In genomic region chr11:69366157-69366854, GRCm38 (mm10) we compare ENCODE assay signal across 8 mouse cellular contexts. TPM values are rescaled to one million over a fixed set of nuclear protein-coding genes. Genes with fewer than 3 reads are reported as not detected.
DNase-seq lines count a peak whose midpoint lies in the region; ATAC-seq and TF ChIP-seq lines count a peak whose summit lies in the region.

No protein-coding gene starts in this region.

- intact Hi-C loops in gastrocnemius, adult 2 months (cut with DNase I): no loop called here
- intact Hi-C loops in left cerebral cortex, adult 2 months (cut with DNase I): loop anchor here (1.0 to 2.0 kb wide), 2 partner anchors 26 to 44 kb away; partner anchors contain the start of genes Cntrob, Rnf227 and Trappc1

- H3K9ac ChIP-seq in hindbrain, postnatal 0 days (replicated peaks; ENCODE audit: low read length): peak overlapping the region; percentile 99

- peak overlapping the region; percentile 93 for H3K4me2 ChIP-seq in hindbrain, postnatal 0 days (ENCODE audit: low read depth, low read length)

- H3K36me3 ChIP-seq in hindbrain, postnatal 0 days (ENCODE audit: insufficient read depth, low read length): peaks cover 7% of the 10 kb centered on the region; the same call in 1 of the 2 replicates

- 1% methylated on average over 26 of the region's 26 CpGs for WGBS in hindbrain, postnatal 0 days

- H3K4me3 ChIP-seq in gastrocnemius, adult 2 months: peak overlapping the region; percentile 89
- H3K4me3 ChIP-seq in hindbrain, postnatal 0 days (ENCODE audit: low read length): peak overlapping the region; percentile 79
- H3K4me3 ChIP-seq in left cerebral cortex, adult 2 months: peak overlapping the region; percentile 91

- ATAC-seq in common myeloid progenitor, adult 5-6 weeks (replicated peaks; ENCODE audit: low read depth, poor library complexity, severe bottlenecking): peak; percentile 75
- ATAC-seq in hindbrain, postnatal 0 days: peak; percentile 81
- peak; percentile 78 for ATAC-seq in megakaryocyte, adult 5-6 weeks (ENCODE audit: poor library complexity, severe bottlenecking)

- no peaks in the 10 kb centered on the region for H3K9me3 ChIP-seq in hindbrain, postnatal 0 days (ENCODE audit: low read length)

- peak; percentile 78 for DNase-seq in R1 (ENCODE audit: low read depth, low spot score)
- DNase-seq in gastrocnemius, adult 2 months: peak; percentile 95
- peak; percentile 97 for DNase-seq in hindbrain, postnatal 0 days (ENCODE audit: low spot score)
- peak; percentile 94 to 95 for DNase-seq in left cerebral cortex, adult 2 months (ENCODE audit: extremely low spot score in 1 of 2, low spot score in 2 of 2)
- DNase-seq in right cerebral cortex, adult 2 months (ENCODE audit: low spot score in 2 of 2): peak; percentile 96
- peak; percentile 99 for DNase-seq in urinary bladder, postnatal 14 days (ENCODE audit: low spot score)

- peaks cover 28% of the 10 kb centered on the region for H3K4me1 ChIP-seq in hindbrain, postnatal 0 days (ENCODE audit: insufficient read depth, low read length)

- no peaks in the 10 kb centered on the region for H3K27me3 ChIP-seq in hindbrain, postnatal 0 days (ENCODE audit: insufficient read depth, low read length)

- peak; percentile 18; the same call in 1 of the 2 replicates for TF ChIP-seq CTCF in gastrocnemius, adult 2 months (IDR thresholded peaks at IDR 0.05)
- peak; percentile 31 for TF ChIP-seq CTCF in hindbrain, postnatal 0 days (IDR thresholded peaks at IDR 0.05; ENCODE audit: low read depth)
- peak; percentile 16 for TF ChIP-seq CTCF in left cerebral cortex, adult 2 months (IDR thresholded peaks at IDR 0.05)

- peak overlapping the region; percentile 94 for H3K27ac ChIP-seq in gastrocnemius, adult 2 months
- peak overlapping the region; percentile 88 for H3K27ac ChIP-seq in hindbrain, postnatal 0 days
- H3K27ac ChIP-seq in left cerebral cortex, adult 2 months: peak overlapping the region; percentile 91

RNA-seq across cellular contexts. Expression of gene Chd3, which starts 2.9 kb away (rescaled TPM):
- 64.5 and 68.0 TPM in 2 replicates for total RNA-seq in common myeloid progenitor, adult 5-6 weeks (2017)
- total RNA-seq in gastrocnemius, adult 2 months (2021): 1 to 10 TPM; 6.8 to 9.4 TPM
- total RNA-seq in hindbrain, postnatal 0 days (2014; rRNA removed): 252 and 255 TPM in 2 replicates
- polyA plus RNA-seq in hindbrain, postnatal 0 days (2015; fragmentation: Nextera tagmentation; extraction: Ambion mirVana): 46.6 and 49.7 TPM in 2 replicates
- total RNA-seq in left cerebral cortex, adult 2 months (2021): 100 to 1,000 TPM; 406 to 416 TPM
- 13.6 and 13.9 TPM in 2 replicates for total RNA-seq in megakaryocyte, adult 5-6 weeks (2015)
- total RNA-seq in megakaryocyte, adult 5-6 weeks (2017): 17.1 and 19.8 TPM in 2 replicates

RNA-seq across cellular contexts. Expression of gene Rnf227, which starts 26.0 kb away (rescaled TPM):
- 8.3 and 9.0 TPM in 2 replicates for total RNA-seq in common myeloid progenitor, adult 5-6 weeks (2017)
- total RNA-seq in gastrocnemius, adult 2 months (2021): not detected
- 127 and 141 TPM in 2 replicates for total RNA-seq in hindbrain, postnatal 0 days (2014; rRNA removed)
- polyA plus RNA-seq in hindbrain, postnatal 0 days (2015; fragmentation: Nextera tagmentation; extraction: Ambion mirVana): 234 and 241 TPM in 2 replicates
- 100 to 1,000 TPM; 170 to 181 TPM for total RNA-seq in left cerebral cortex, adult 2 months (2021)
- total RNA-seq in megakaryocyte, adult 5-6 weeks (2015): 3.7 and 8.1 TPM in 2 replicates
- total RNA-seq in megakaryocyte, adult 5-6 weeks (2017): 7.2 and 8.7 TPM in 2 replicates

RNA-seq across cellular contexts. Expression of gene Naa38, which starts 29.0 kb away (rescaled TPM):
- 181 and 216 TPM in 2 replicates for total RNA-seq in common myeloid progenitor, adult 5-6 weeks (2017)
- total RNA-seq in gastrocnemius, adult 2 months (2021): 10 to 100 TPM; 62.4 to 86.0 TPM
- 77.1 and 99.0 TPM in 2 replicates for total RNA-seq in hindbrain, postnatal 0 days (2014; rRNA removed)
- polyA plus RNA-seq in hindbrain, postnatal 0 days (2015; fragmentation: Nextera tagmentation; extraction: Ambion mirVana): 162 and 163 TPM in 2 replicates
- 100 to 1,000 TPM in 1 of 2 experiments, 10 to 100 TPM in 1; 94.0 to 113 TPM for total RNA-seq in left cerebral cortex, adult 2 months (2021)
- total RNA-seq in megakaryocyte, adult 5-6 weeks (2015): 90.6 and 105 TPM in 2 replicates
- total RNA-seq in megakaryocyte, adult 5-6 weeks (2017): 147 and 161 TPM in 2 replicates

RNA-seq across cellular contexts. Expression of gene Cyb5d1, which starts 29.1 kb away (rescaled TPM):
- total RNA-seq in common myeloid progenitor, adult 5-6 weeks (2017): 35.5 and 37.6 TPM in 2 replicates
- 10 to 100 TPM; 34.9 to 36.0 TPM for total RNA-seq in gastrocnemius, adult 2 months (2021)
- 21.8 and 26.9 TPM in 2 replicates for total RNA-seq in hindbrain, postnatal 0 days (2014; rRNA removed)
- 18.5 and 22.2 TPM in 2 replicates for polyA plus RNA-seq in hindbrain, postnatal 0 days (2015; fragmentation: Nextera tagmentation; extraction: Ambion mirVana)
- total RNA-seq in left cerebral cortex, adult 2 months (2021): 10 to 100 TPM; 40.7 to 45.6 TPM
- 11.6 and 15.3 TPM in 2 replicates for total RNA-seq in megakaryocyte, adult 5-6 weeks (2015)
- total RNA-seq in megakaryocyte, adult 5-6 weeks (2017): 24.0 and 28.1 TPM in 2 replicates

RNA-seq across cellular contexts. Expression of gene Tmem88, which starts 31.7 kb away (rescaled TPM):
- 0.46 TPM in 1 of 2 replicates, not detected in the other for total RNA-seq in common myeloid progenitor, adult 5-6 weeks (2017)
- 1 to 10 TPM; 6.5 to 7.4 TPM for total RNA-seq in gastrocnemius, adult 2 months (2021)
- total RNA-seq in hindbrain, postnatal 0 days (2014; rRNA removed): 3.8 and 4.3 TPM in 2 replicates
- 8.7 and 9.5 TPM in 2 replicates for polyA plus RNA-seq in hindbrain, postnatal 0 days (2015; fragmentation: Nextera tagmentation; extraction: Ambion mirVana)
- 1 to 10 TPM; 2.9 to 3.8 TPM for total RNA-seq in left cerebral cortex, adult 2 months (2021)
- total RNA-seq in megakaryocyte, adult 5-6 weeks (2015): 0.14 TPM in 1 of 2 replicates, not detected in the other
- 0.18 TPM in 1 of 2 replicates, not detected in the other for total RNA-seq in megakaryocyte, adult 5-6 weeks (2017)

Comparison
In these comparisons a context has a peak if more than half of its experiments do, and no peak if none do; other contexts are left out.
1. Peak in every context shown above with its lines: DNase-seq, ATAC-seq, H3K4me3 ChIP-seq and H3K27ac ChIP-seq.
2. RNA of gene Rnf227, which starts 26.0 kb away (total RNA-seq): 170 to 181 TPM in left cerebral cortex, adult 2 months and 127 to 141 TPM in hindbrain, postnatal 0 days; 8.3 to 9.0 TPM in common myeloid progenitor, adult 5-6 weeks, 3.7 to 8.7 TPM in megakaryocyte, adult 5-6 weeks and not detected in gastrocnemius, adult 2 months; every median in the first group is over 10 times any median in the second.